Mouse (Mus musculus) myocyte (in vitro differentiated cells): ENCODE data around the gene Kif2c.

Experiments
- POLR2A ChIP-seq: IDR thresholded peaks from one replicate; pipeline ENCODE4 v1.6.1; 2011; ENCODE audit warnings: low read depth, mild to moderate bottlenecking, control low read depth, moderate library complexity; ENCODE audit not compliant: insufficient read length
- TCF12 ChIP-seq: IDR thresholded peaks from one replicate; pipeline ENCODE4 v1.6.1; 2011; ENCODE audit warnings: mild to moderate bottlenecking, control low read depth; ENCODE audit not compliant: poor library complexity, insufficient read depth, severe bottlenecking

GRCm38 (mm10) chr4:117214250-117214649 is 31.8 kb upstream of the Kif2c start:
- TF ChIP-seq POLR2A (no peak), TCF12 (no peak)
